ENCODE assay signal across 8 mouse cellular contexts in the genomic region with DNA sequence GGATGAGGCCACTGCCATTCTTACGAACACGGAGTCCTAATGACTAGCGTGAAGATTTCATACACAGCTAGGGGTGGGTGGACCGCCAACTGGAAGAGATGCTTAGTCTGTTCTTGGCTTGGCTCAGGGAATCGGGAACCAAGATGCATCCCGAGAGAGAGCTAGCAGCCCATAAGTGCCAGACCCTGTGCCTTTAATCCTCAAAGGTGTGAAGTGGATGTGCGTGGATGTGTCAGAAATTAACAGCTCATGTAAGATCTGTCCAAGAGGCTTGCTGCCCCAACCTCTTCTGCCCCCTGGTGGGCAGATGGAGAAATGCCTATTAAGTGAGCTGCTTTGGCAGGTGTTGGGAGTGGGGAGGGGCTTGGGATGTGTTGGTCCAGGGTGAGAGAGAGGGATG. TPM values are rescaled to one million over a fixed set of nuclear protein-coding genes. Genes with fewer than 3 reads are reported as not detected.
DNase-seq lines count a peak whose midpoint lies in the region; ATAC-seq and TF ChIP-seq lines count a peak whose summit lies in the region.

No protein-coding gene starts in this region.

- no peaks in the 10 kb centered on the region for H3K27me3 ChIP-seq in stomach, postnatal 0 days (ENCODE audit: control insufficient read depth, insufficient read depth, low read length)

- no peak overlapping the region for H3K4me2 ChIP-seq in stomach, postnatal 0 days (replicated peaks; ENCODE audit: low read depth)

- ATAC-seq in frontal cortex, adult (ENCODE audit: low TSS enrichment), result peak; percentile 60
- ATAC-seq in stomach, postnatal 0 days (ENCODE audit: low FRiP score, low TSS enrichment), result no peak

- H3K9me3 ChIP-seq in stomach, postnatal 0 days (ENCODE audit: control insufficient read depth, low read length), result no peaks in the 10 kb centered on the region

- no peak overlapping the region for H3K27ac ChIP-seq in stomach, postnatal 0 days (replicated peaks)

- TF ChIP-seq CTCF in stomach, postnatal 0 days (IDR thresholded peaks at IDR 0.05; ENCODE audit: low read depth), result peak; percentile 90

- H3K4me3 ChIP-seq in stomach, postnatal 0 days (ENCODE audit: low read depth, low read length), result no peak overlapping the region

- H3K4me1 ChIP-seq in stomach, postnatal 0 days (replicated peaks; ENCODE audit: control insufficient read depth, insufficient read depth), result no peaks in the 10 kb centered on the region

- no peak for DNase-seq in frontal cortex, postnatal 14 days (ENCODE audit: low spot score in 2 of 2)
- DNase-seq in urinary bladder, postnatal 25 days (ENCODE audit: low spot score), result peak; percentile 53
- DNase-seq in urinary bladder, adult 2 months (ENCODE audit: low spot score), result no peak
- peak; percentile 56 for DNase-seq in embryo, embryonic 11 days
- DNase-seq in heart, postnatal 36 days, result peak; percentile 68 to 70
- DNase-seq in lung, adult 18-20 months, result peak; percentile 31 to 61
- peak; percentile 57 for DNase-seq in stomach, postnatal 0 days (ENCODE audit: low spot score)

- no peak for TF ChIP-seq EP300 in stomach, postnatal 0 days (optimal IDR thresholded peaks at IDR 0.05)

- intact Hi-C loops in heart, postnatal 36 days (cut with DNase I), result loop anchor here (1.0 to 2.0 kb wide), 2 partner anchors 39 to 138 kb away; a partner anchor contains a TSS

- 48% methylated on average over 7 of the region's 7 CpGs for WGBS in stomach, postnatal 0 days

- H3K9ac ChIP-seq in stomach, postnatal 0 days (ENCODE audit: low read length), result no peak overlapping the region

- no peaks in the 10 kb centered on the region for H3K36me3 ChIP-seq in stomach, postnatal 0 days (ENCODE audit: control insufficient read depth, insufficient read depth, low read length)

RNA-seq across cellular contexts. Expression of a gene that starts 20.8 kb away (rescaled TPM):
- 4.2 and 4.8 TPM in 2 replicates for polyA plus RNA-seq in urinary bladder, adult 2 months (2012; rRNA removed)
- 1 to 10 TPM in 1 of 2 experiments, under 1 TPM in 1; 0.94 to 1.9 TPM for total RNA-seq in heart, postnatal 36 days (2021)
- 1.2 TPM in 2 replicates for polyA plus RNA-seq in stomach, postnatal 0 days (2015; fragmentation: Nextera tagmentation; extraction: Ambion mirVana)

RNA-seq across cellular contexts. Expression of a gene that starts 40.2 kb away (rescaled TPM):
- 112 and 118 TPM in 2 replicates for polyA plus RNA-seq in urinary bladder, adult 2 months (2012; rRNA removed)
- under 1 TPM in 1 of 2 experiments, not detected in 1; 0.81 TPM for total RNA-seq in heart, postnatal 36 days (2021)
- polyA plus RNA-seq in stomach, postnatal 0 days (2015; fragmentation: Nextera tagmentation; extraction: Ambion mirVana), result 17.2 and 20.5 TPM in 2 replicates

RNA-seq across cellular contexts. Expression of a gene that starts 56.7 kb away (rescaled TPM):
- 30.4 and 41.2 TPM in 2 replicates for polyA plus RNA-seq in urinary bladder, adult 2 months (2012; rRNA removed)
- total RNA-seq in heart, postnatal 36 days (2021), result 10 to 100 TPM; 34.1 to 44.3 TPM
- polyA plus RNA-seq in stomach, postnatal 0 days (2015; fragmentation: Nextera tagmentation; extraction: Ambion mirVana), result 27.3 and 30.9 TPM in 2 replicates

Comparison
In these comparisons a context has a peak if more than half of its experiments do, and no peak if none do; other contexts are left out.
1. DNase-seq: peak in urinary bladder, postnatal 25 days (single experiment), embryo, embryonic 11 days (single experiment), heart, postnatal 36 days (2 of 2), lung, adult 18-20 months (2 of 2) and stomach, postnatal 0 days (single experiment); none in frontal cortex, postnatal 14 days (0 of 2) and urinary bladder, adult 2 months (single experiment).